Mouse (Mus musculus): ENCODE measurements at regions not wholly inside any gene's neighbourhood (a gene's known extent, or its start where the extent isn't known, plus 50 kb on each side); places are given as distances from the start of the nearest gene placed in this dataset.
"Not testable (repeated sequence)": the region's sequence is repeated elsewhere in the genome, so short reads cannot be mapped to it uniquely, and the experiment has no call there.

- in situ Hi-C loops (cut with MboI, MseI), result no loop called here
Measured at GRCm38 (mm10) chr2:114723971-114724666, 69.4 kb upstream of the Dph6 start.

- in situ Hi-C loops (cut with MboI, MseI), result no loop called here
Measured at GRCm38 (mm10) chr2:114727197-114727596, 72.4 kb upstream of the Dph6 start.

GRCm38 (mm10) chr2:114734861-114735569, 80.3 kb upstream of the Dph6 start:
- in situ Hi-C loops (cut with MboI, MseI), result no loop called here

- in situ Hi-C loops (cut with MboI, MseI), result no loop called here
Measured at GRCm38 (mm10) chr2:114739421-114740212, 84.9 kb upstream of the Dph6 start.

- in situ Hi-C loops (cut with MboI, MseI), result no loop called here
Measured at GRCm38 (mm10) chr2:114763276-114763675, 108.5 kb upstream of the Dph6 start.

GRCm38 (mm10) chr2:114773723-114774122, 119.0 kb upstream of the Dph6 start:
- in situ Hi-C loops (cut with MboI, MseI), result not testable (repeated sequence)

- in situ Hi-C loops (cut with MboI, MseI), result no loop called here
Measured at GRCm38 (mm10) chr2:114774278-114774677, 119.5 kb upstream of the Dph6 start.

GRCm38 (mm10) chr2:114775532-114775931, 120.8 kb upstream of the Dph6 start:
- in situ Hi-C loops (cut with MboI, MseI), result no loop called here

- in situ Hi-C loops (cut with MboI, MseI), result no loop called here
Measured at GRCm38 (mm10) chr2:114776176-114776575, 121.4 kb upstream of the Dph6 start.

- in situ Hi-C loops (cut with MboI, MseI), result no loop called here
Measured at GRCm38 (mm10) chr2:114782450-114782849, 127.7 kb upstream of the Dph6 start.

GRCm38 (mm10) chr2:114784191-114784590, 129.4 kb upstream of the Dph6 start:
- in situ Hi-C loops (cut with MboI, MseI), result no loop called here

GRCm38 (mm10) chr2:114788251-114788650, 133.5 kb upstream of the Dph6 start:
- in situ Hi-C loops (cut with MboI, MseI), result no loop called here

GRCm38 (mm10) chr2:114796630-114797290, 142.0 kb upstream of the Dph6 start:
- in situ Hi-C loops (cut with MboI, MseI), result no loop called here

GRCm38 (mm10) chr2:114797291-114797650, 142.5 kb upstream of the Dph6 start:
- in situ Hi-C loops (cut with MboI, MseI), result no loop called here

GRCm38 (mm10) chr2:114803241-114803640, 148.5 kb upstream of the Dph6 start:
- in situ Hi-C loops (cut with MboI, MseI), result no loop called here

- in situ Hi-C loops (cut with MboI, MseI), result no loop called here
Measured at GRCm38 (mm10) chr2:114803928-114804327, 149.2 kb upstream of the Dph6 start.

GRCm38 (mm10) chr2:114805436-114806047, 150.8 kb upstream of the Dph6 start:
- in situ Hi-C loops (cut with MboI, MseI), result no loop called here

- in situ Hi-C loops (cut with MboI, MseI), result no loop called here
Measured at GRCm38 (mm10) chr2:114808046-114808445, 153.3 kb upstream of the Dph6 start.

- in situ Hi-C loops (cut with MboI, MseI), result no loop called here
Measured at GRCm38 (mm10) chr2:114812141-114812902, 157.6 kb upstream of the Dph6 start.

GRCm38 (mm10) chr2:114812903-114813290, 158.1 kb upstream of the Dph6 start:
- in situ Hi-C loops (cut with MboI, MseI), result no loop called here

GRCm38 (mm10) chr2:114822657-114823056, 167.9 kb upstream of the Dph6 start:
- in situ Hi-C loops (cut with MboI, MseI), result no loop called here

All from regulatory T cell (primary cell).